Mouse (Mus musculus): ENCODE measurements around the gene Olfr380.

Olfr380 gene

GRCm38 (mm10) chr11:73457408-73457807 lies at the start of gene Olfr380:
TSS of gene Olfr380 (minus strand) at chr11:73457508.
- no peak for DNase-seq

DNA sequence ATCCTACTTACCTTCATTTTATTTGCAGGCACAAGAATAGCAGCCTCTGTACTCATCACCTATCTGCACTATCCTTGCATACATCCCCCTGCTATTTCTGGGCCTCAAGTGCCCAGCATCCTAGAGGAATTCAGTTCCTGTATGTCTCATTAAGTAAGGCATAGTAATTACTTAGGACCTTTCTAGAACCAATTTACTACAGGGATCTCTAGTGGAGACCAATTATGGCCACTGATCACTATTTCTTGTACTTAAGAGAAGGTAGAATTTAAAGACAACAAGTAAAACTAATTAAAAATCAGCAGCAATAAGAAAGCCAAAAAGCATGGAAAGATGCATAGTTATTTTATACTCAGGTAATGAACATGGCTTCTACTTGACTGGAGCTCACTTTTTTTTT lies 34.2 kb upstream of the Olfr380 start, which contains the start of gene Olfr381:
Olfr381 (minus strand) TSS at position 101 of the 400 bp plus-strand sequence.
- no peak for DNase-seq

GRCm38 (mm10) chr11:73428377-73428776 lies 28.9 kb downstream of the Olfr380 start, which contains the start of gene Olfr378:
TSS of gene Olfr378 (minus strand) at chr11:73428477.
- DNase-seq: no peak
